Mouse (Mus musculus): ENCODE results near the gene Asb3. TPM values are rescaled to one million over a fixed set of nuclear protein-coding genes. Genes with fewer than 3 reads are reported as not detected.
"Not testable (repeated sequence)": the region's sequence is repeated elsewhere in the genome, so short reads cannot be mapped to it uniquely, and the experiment has no call there.

The Asb3 gene
- polyA plus RNA-seq, 1 experiment: 6.4 TPM

DNA sequence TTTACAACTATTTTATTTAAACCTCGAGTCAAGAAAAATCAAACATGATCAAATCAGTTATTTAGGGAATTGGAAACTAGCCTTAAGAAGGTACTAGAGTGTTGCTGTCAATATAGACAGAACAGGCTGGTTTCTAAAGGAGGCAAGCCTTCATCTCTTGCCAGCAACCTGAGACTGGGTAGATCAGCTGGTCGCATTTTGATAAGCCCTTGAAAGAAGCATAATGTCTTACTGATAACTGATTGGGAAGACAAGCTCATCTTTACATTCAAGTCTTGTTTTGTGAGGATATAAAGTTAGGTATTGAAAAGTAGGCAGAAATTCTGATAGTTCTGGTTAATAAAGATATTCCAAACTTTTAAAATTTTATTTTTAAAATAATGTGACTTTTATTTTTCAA is 217.0 kb downstream of the Asb3 start:
- no peaks in the 10 kb centered on the region for H3K36me3 ChIP-seq (ENCODE audit: control insufficient read depth, insufficient read depth)
- H3K79me2 ChIP-seq (ENCODE audit: control insufficient read depth, insufficient read depth): no peaks in the 10 kb centered on the region
- H3K27me3 ChIP-seq (ENCODE audit: control insufficient read depth, insufficient read depth, insufficient read length): no peaks in the 10 kb centered on the region
- H3K4me3 ChIP-seq (ENCODE audit: insufficient read depth, poor library complexity, severe bottlenecking): no peak overlapping the region
- H3ac ChIP-seq (ENCODE audit: control insufficient read depth, insufficient read length, low read depth): no peak overlapping the region
- H3K79me3 ChIP-seq (ENCODE audit: low read depth): no peaks in the 10 kb centered on the region
- TF ChIP-seq MYOD1 (IDR thresholded peaks at IDR 0.05; ENCODE audit: control insufficient read depth, insufficient read length, low read depth) (no peak), CEBPB (IDR thresholded peaks at IDR 0.05; ENCODE audit: low read depth) (no peak), MAX (IDR thresholded peaks at IDR 0.05) (no peak), FOSL1 (IDR thresholded peaks at IDR 0.05; ENCODE audit: insufficient read depth, low read length, poor library complexity, severe bottlenecking) (no peak), MYOG (IDR thresholded peaks at IDR 0.05; ENCODE audit: control insufficient read depth, extremely low read depth, insufficient read length) (no peak), USF1 (IDR thresholded peaks at IDR 0.05; ENCODE audit: low read depth) (no peak), CTCF (IDR thresholded peaks at IDR 0.05; ENCODE audit: control insufficient read depth, insufficient read depth, insufficient read length) (no peak)

DNA sequence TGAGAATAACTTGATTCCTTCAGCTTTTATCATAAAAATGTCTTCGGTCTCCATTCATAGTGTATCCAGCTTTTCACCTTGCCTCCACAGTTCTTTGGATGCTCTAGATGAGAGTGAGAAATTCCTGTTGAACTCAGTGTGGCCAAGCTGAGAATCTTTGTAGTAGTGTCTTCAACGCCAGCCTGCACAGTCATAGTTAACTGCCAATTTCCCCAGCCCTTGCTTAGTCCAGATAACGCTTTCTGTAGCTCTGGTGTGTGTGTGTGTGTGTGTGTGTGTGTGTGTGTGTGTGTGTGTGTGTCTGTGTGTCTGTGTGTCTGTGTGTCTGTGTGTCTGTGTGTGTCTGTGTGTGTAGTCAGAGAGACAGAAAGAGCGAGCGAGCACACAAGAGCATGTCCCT is 220.1 kb downstream of the Asb3 start:
- TF ChIP-seq MYOG (IDR thresholded peaks at IDR 0.05; ENCODE audit: control insufficient read depth, extremely low read depth, insufficient read length) (no peak), FOSL1 (IDR thresholded peaks at IDR 0.05; ENCODE audit: insufficient read depth, low read length, poor library complexity, severe bottlenecking) (no peak), MYOD1 (IDR thresholded peaks at IDR 0.05; ENCODE audit: control insufficient read depth, insufficient read length, low read depth) (no peak), CTCF (IDR thresholded peaks at IDR 0.05; ENCODE audit: control insufficient read depth, insufficient read depth, insufficient read length) (no peak), CEBPB (IDR thresholded peaks at IDR 0.05; ENCODE audit: low read depth) (no peak)
- no peak overlapping the region for H3K4me3 ChIP-seq (ENCODE audit: insufficient read depth, poor library complexity, severe bottlenecking)
- no peaks in the 10 kb centered on the region for H3K27me3 ChIP-seq (ENCODE audit: control insufficient read depth, insufficient read depth, insufficient read length)
- H3K79me2 ChIP-seq (ENCODE audit: control insufficient read depth, insufficient read depth): no peaks in the 10 kb centered on the region
- no peaks in the 10 kb centered on the region for H3K36me3 ChIP-seq (ENCODE audit: control insufficient read depth, insufficient read depth)
- H3ac ChIP-seq (ENCODE audit: control insufficient read depth, insufficient read length, low read depth): no peak overlapping the region
- no peaks in the 10 kb centered on the region for H3K79me3 ChIP-seq (ENCODE audit: low read depth)

DNA sequence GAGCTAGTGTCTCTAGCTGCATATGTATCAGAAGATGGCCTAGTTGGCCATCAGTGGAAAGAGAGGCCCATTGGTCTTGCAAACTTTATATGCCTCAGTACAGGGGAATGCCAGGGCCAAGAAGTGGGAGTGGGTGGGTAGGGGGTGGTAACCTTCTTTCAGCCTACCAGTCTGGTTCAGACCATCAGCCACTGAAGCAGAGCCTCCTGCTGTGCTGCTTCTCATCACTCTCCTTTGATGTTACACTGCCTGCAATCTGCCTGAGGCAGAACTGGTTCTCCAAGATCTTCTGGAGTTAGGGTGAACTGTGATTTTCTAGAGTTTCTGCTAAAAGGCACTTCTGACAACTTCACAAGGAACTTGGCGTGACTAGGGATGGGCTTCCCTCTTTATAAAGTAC is 241.7 kb downstream of the Asb3 start:
- not testable (repeated sequence) for H3ac ChIP-seq (ENCODE audit: control insufficient read depth, insufficient read length, low read depth); H3K79me3 ChIP-seq (ENCODE audit: low read depth); H3K79me2 ChIP-seq (ENCODE audit: control insufficient read depth, insufficient read depth); H3K27me3 ChIP-seq (ENCODE audit: control insufficient read depth, insufficient read depth, insufficient read length); H3K4me3 ChIP-seq (ENCODE audit: insufficient read depth, poor library complexity, severe bottlenecking); H3K36me3 ChIP-seq (ENCODE audit: control insufficient read depth, insufficient read depth)

DNA sequence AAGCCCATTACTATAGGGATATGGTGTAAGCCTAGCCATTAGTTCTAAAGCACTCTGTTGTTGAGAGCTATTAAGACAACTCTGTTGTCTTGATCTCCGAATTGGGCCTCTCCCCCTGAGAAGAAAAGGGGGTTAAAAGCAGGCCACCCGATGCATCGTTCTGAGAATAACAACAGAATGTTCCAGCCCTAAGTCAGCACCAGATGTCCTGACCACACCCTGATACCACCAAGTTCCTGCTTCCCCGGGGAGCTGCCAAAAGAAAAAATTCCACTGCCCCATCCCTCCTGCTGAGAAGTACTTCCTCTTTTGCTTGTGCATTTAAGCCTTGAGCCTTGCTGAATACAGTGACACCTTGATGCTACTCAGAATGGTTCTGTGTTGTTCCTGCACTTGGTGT is 248.5 kb downstream of the Asb3 start:
- not testable (repeated sequence) for H3K79me3 ChIP-seq (ENCODE audit: low read depth); H3K36me3 ChIP-seq (ENCODE audit: control insufficient read depth, insufficient read depth); H3K27me3 ChIP-seq (ENCODE audit: control insufficient read depth, insufficient read depth, insufficient read length); H3ac ChIP-seq (ENCODE audit: control insufficient read depth, insufficient read length, low read depth); H3K79me2 ChIP-seq (ENCODE audit: control insufficient read depth, insufficient read depth); H3K4me3 ChIP-seq (ENCODE audit: insufficient read depth, poor library complexity, severe bottlenecking)

DNA sequence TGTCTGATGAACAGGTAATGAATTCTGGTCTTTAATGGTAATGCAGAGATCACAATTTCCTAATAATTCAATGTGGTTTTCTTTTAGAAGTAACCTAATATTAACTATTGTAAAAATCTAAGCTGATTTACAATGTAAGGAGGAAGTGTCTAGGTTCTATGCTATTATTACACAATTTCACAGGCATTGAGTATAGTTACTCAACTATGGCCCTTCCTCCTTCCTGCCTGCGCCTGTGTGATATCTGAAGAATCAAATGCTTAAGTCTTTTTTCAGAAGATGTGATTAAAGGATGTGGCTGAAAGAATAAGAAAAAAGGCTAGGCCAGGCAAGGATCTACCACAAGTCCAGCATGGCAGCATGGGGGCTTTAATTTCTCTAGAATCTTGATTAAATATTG is 249.6 kb downstream of the Asb3 start:
- H3K4me3 ChIP-seq (ENCODE audit: insufficient read depth, poor library complexity, severe bottlenecking); H3K79me2 ChIP-seq (ENCODE audit: control insufficient read depth, insufficient read depth); H3K36me3 ChIP-seq (ENCODE audit: control insufficient read depth, insufficient read depth); H3K27me3 ChIP-seq (ENCODE audit: control insufficient read depth, insufficient read depth, insufficient read length); H3ac ChIP-seq (ENCODE audit: control insufficient read depth, insufficient read length, low read depth); H3K79me3 ChIP-seq (ENCODE audit: low read depth): not testable (repeated sequence)

DNA sequence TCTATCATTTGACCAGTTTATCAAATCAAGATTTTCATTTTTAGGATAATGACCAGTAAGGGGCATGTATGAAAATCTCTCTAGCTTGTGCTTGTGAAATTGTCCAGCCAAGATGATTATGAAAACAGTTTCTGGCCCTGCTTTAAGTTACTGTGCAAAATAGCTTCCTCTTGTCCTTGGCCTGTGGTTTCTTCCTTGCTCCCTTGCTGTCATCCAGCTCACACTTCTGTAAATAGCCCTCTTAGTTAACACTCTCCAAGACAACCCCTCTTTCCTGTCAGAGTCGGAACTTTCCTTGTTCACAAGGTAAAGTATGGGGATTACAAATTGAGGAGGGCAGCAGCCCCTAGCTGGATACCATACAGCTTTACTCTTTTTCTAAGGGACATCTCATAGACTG is 253.2 kb downstream of the Asb3 start:
- not testable (repeated sequence) for H3K4me3 ChIP-seq (ENCODE audit: insufficient read depth, poor library complexity, severe bottlenecking); H3K27me3 ChIP-seq (ENCODE audit: control insufficient read depth, insufficient read depth, insufficient read length); H3K79me2 ChIP-seq (ENCODE audit: control insufficient read depth, insufficient read depth); H3K36me3 ChIP-seq (ENCODE audit: control insufficient read depth, insufficient read depth); H3K79me3 ChIP-seq (ENCODE audit: low read depth); H3ac ChIP-seq (ENCODE audit: control insufficient read depth, insufficient read length, low read depth)

Other genes with a start within 250 kb of the Asb3 start
- gene Acyp2, start 235.8 kb upstream of the Asb3 start, polyA plus RNA-seq (2012; fragmentation: generic; extraction: Trizol): 4.8 TPM
- 13.3 TPM for gene Psme4, start 113.7 kb upstream of the Asb3 start, polyA plus RNA-seq (2012; fragmentation: generic; extraction: Trizol)
- gene Gpr75, start 58 bp upstream of the Asb3 start, polyA plus RNA-seq (2012; fragmentation: generic; extraction: Trizol): 0.06 TPM
- 10.3 TPM for gene Erlec1, start 68.9 kb downstream of the Asb3 start, polyA plus RNA-seq (2012; fragmentation: generic; extraction: Trizol)
- 4.2 TPM for gene Chac2, start 100.9 kb downstream of the Asb3 start, polyA plus RNA-seq (2012; fragmentation: generic; extraction: Trizol)

Data from C2C12 (cell line).